Mouse (Mus musculus): ENCODE measurements around the gene Pebp1. TPM values are rescaled to one million over a fixed set of nuclear protein-coding genes. Genes with fewer than 3 reads are reported as not detected.

The Pebp1 gene
- total RNA-seq, 2 experiments from 2014 or later = 673 to 712 TPM

DNA sequence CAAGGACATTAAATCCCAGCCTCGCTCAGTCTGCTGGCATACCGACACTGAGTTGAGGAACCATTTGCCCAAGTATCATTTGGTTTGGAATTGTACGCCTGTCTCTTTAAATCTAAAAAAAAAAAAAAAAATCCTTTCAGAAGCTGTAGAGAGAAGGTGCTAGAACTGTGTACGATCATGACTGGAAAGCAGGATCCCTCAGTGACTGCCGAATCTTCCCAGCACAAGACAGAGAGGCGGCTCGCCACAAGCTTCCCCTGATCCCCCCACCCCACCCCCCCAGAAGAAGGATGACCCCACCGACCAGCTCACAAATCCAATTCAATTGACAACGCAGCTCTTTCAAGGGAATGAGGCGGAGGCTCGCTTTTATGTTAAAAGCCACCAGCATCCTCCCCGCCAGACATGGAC lies 47.1 kb downstream of the Pebp1 start:
- DNase-seq = no peak

DNA sequence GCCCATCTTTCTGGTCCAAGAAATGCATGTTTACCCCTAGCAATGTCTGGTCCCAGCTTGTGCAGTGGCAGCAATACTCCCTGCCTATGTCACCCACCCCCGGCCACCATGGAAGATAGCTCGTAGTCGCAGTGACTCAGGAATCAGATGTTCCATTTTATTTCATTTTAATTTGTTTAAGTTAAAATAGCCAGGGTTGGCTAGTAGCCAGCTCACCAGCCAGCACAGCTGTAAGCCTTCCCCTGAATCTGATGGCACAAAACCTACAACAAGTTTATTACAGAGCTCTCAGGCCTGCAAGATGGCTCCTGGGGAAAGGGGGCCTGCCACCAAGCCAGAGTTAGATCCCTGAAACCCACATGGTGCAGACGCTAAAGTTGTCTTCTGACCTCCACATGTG lies 48.3 kb downstream of the Pebp1 start:
- DNase-seq = no peak

DNA sequence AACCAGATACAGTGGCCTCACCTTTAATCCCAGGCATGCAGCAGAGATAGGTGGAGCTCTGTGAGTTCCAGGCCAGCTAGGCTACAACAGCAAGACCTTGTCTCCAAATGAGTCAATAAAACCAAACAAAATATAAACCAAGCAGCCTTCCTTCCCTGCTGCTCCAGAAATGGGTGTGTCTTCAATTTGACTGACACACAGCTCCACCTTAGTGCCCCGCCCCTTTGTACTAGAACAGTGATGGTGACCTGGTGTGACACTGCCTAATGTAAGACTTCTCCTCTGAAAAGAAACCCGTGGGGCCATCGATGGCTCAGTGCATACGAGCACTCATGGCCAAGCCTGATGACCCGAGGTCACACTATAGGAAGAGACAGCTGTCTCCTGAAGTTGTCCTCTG lies 50.9 kb downstream of the Pebp1 start:
- DNase-seq = no peak

Other genes with a start within 250 kb of the Pebp1 start
- 100 to 1,000 TPM; 117 to 119 TPM for gene Suds3, start 171.5 kb downstream of the Pebp1 start, total RNA-seq (2021)
- gene Taok3, start 167.5 kb downstream of the Pebp1 start, total RNA-seq (2021) = 10 to 100 TPM; 55.3 to 63.5 TPM
- 1 to 10 TPM; 1.9 to 2.6 TPM for gene Vsig10, start 31.5 kb upstream of the Pebp1 start, total RNA-seq (2021)
- gene Wsb2, start 69.7 kb upstream of the Pebp1 start, total RNA-seq (2021) = 100 to 1,000 TPM; 262 to 273 TPM
- gene Rfc5, start 101.4 kb upstream of the Pebp1 start, total RNA-seq (2021) = 10 to 100 TPM; 18.8 to 19.7 TPM
- gene Ksr2, start 126.4 kb upstream of the Pebp1 start, total RNA-seq (2021) = 10 to 100 TPM; 34.6 to 42.0 TPM